Comparison of ENCODE assay signal across 16 mouse cellular contexts in genomic region chr5:113121591-113121875, GRCm38 (mm10). TPM values are rescaled to one million over a fixed set of nuclear protein-coding genes. Genes with fewer than 3 reads are reported as not detected.
DNase-seq lines count a peak whose midpoint lies in the region; ATAC-seq lines count a peak whose summit lies in the region.
"Had no signal": no experiment of that assay in that cellular context is flagged by ENCODE, and none has a peak within 500 bp of the region (broad histone marks: within the 10 kb centered on the region; RNA-seq: fewer than 3 reads in every experiment).

No protein-coding gene starts in this region.

- no peaks in the 10 kb centered on the region for H3K9me3 ChIP-seq in heart, embryonic 13.5 days
- no peaks in the 10 kb centered on the region for H3K9me3 ChIP-seq in lung, embryonic 15.5 days
- H3K9me3 ChIP-seq: forebrain, embryonic 12.5 days; midbrain, embryonic 12.5 days had no signal

- peak overlapping the region; percentile 12 for H3K9ac ChIP-seq in heart, embryonic 13.5 days
- H3K9ac ChIP-seq in lung, embryonic 15.5 days = no peak overlapping the region
- H3K9ac ChIP-seq: forebrain, embryonic 12.5 days; liver, embryonic 14.5 days; midbrain, embryonic 12.5 days had no signal

- H3K27me3 ChIP-seq in heart, embryonic 13.5 days (replicated peaks) = no peaks in the 10 kb centered on the region
- no peaks in the 10 kb centered on the region for H3K27me3 ChIP-seq in lung, embryonic 15.5 days
- H3K27me3 ChIP-seq: forebrain, embryonic 12.5 days; midbrain, embryonic 12.5 days had no signal

- H3K36me3 ChIP-seq in heart, embryonic 13.5 days = peaks cover 11% of the 10 kb centered on the region; the same call in 1 of the 2 replicates
- no peaks in the 10 kb centered on the region for H3K36me3 ChIP-seq in lung, embryonic 15.5 days
- H3K36me3 ChIP-seq in macrophage (ENCODE audit: inconsistent target) = no peaks in the 10 kb centered on the region
- H3K36me3 ChIP-seq: forebrain, embryonic 12.5 days; midbrain, embryonic 12.5 days had no signal

- peak overlapping the region; percentile 61 for H3K27ac ChIP-seq in heart, embryonic 13.5 days (replicated peaks)
- H3K27ac ChIP-seq in lung, embryonic 15.5 days = peak overlapping the region; percentile 82
- H3K27ac ChIP-seq in macrophage = peak overlapping the region; percentile 60
- H3K27ac ChIP-seq: liver, embryonic 14.5 days; midbrain, embryonic 12.5 days had no signal

- peaks cover 82% of the 10 kb centered on the region for H3K4me1 ChIP-seq in heart, embryonic 13.5 days
- peaks cover 44% of the 10 kb centered on the region for H3K4me1 ChIP-seq in lung, embryonic 15.5 days

- peaks cover 11% of the 10 kb centered on the region; the same call in 1 of the 2 replicates for H3K79me2 ChIP-seq in macrophage (ENCODE audit: inconsistent target)

- H3K4me3 ChIP-seq in heart, embryonic 13.5 days = no peak overlapping the region
- no peak overlapping the region for H3K4me3 ChIP-seq in lung, embryonic 15.5 days
- no peak overlapping the region for H3K4me3 ChIP-seq in macrophage (ENCODE audit: inconsistent target)
- H3K4me3 ChIP-seq: forebrain, embryonic 12.5 days; midbrain, embryonic 12.5 days had no signal

- DNase-seq in heart, adult 11 months = no peak
- DNase-seq in lung, postnatal 36 days = no peak
- DNase-seq in fat pad, adult 2 months (ENCODE audit: extremely low read depth, low read depth, low spot score) = peak; percentile 74
- DNase-seq in adrenal gland, adult (ENCODE audit: inconsistent age in 2 of 2, low spot score in 1 of 2) = no peak
- no peak for DNase-seq in ovary, postnatal 14 days (ENCODE audit: low spot score)
- DNase-seq: heart, adult 18-20 months; right cerebral cortex, postnatal 14 days had no signal

- no peak for ATAC-seq in heart, embryonic 13.5 days (ENCODE audit: extremely low read depth, insufficient number of reproducible peaks, low FRiP score, low TSS enrichment)
- ATAC-seq in lung, embryonic 15.5 days (ENCODE audit: borderline replicate concordance, extremely low read depth, low FRiP score, low TSS enrichment) = no peak

- 63% methylated on average over 6 of the region's 6 CpGs for WGBS in heart, embryonic 13.5 days
- 43% methylated on average over 6 of the region's 6 CpGs for WGBS in lung, embryonic 15.5 days
- 90% methylated on average over 6 of the region's 6 CpGs for WGBS in macrophage (ENCODE audit: missing documents)

- H3K4me2 ChIP-seq in heart, embryonic 13.5 days = no peak overlapping the region
- peak overlapping the region; percentile 4; the same call in 1 of the 2 replicates for H3K4me2 ChIP-seq in lung, embryonic 15.5 days
- H3K4me2 ChIP-seq: forebrain, embryonic 12.5 days; midbrain, embryonic 12.5 days had no signal

RNA-seq across cellular contexts. Expression of gene Crybb3, which starts 40.1 kb away (rescaled TPM):
- polyA plus RNA-seq in heart, embryonic 13.5 days (2015; fragmentation: Nextera tagmentation; extraction: Ambion mirVana) = 0.86 and 0.93 TPM in 2 replicates
- polyA plus RNA-seq in lung, embryonic 15.5 days (2015; fragmentation: Nextera tagmentation; extraction: Ambion mirVana) = 0.42 and 0.57 TPM in 2 replicates
- total RNA-seq in macrophage (2018; cell fraction: chromatin; rRNA removed) = 1 to 10 TPM in 1 of 26 experiments, not detected in 25; 3.9 TPM
- not detected for total RNA-seq in macrophage (2018; cell fraction: cytosol; rRNA removed)
- total RNA-seq in macrophage (2018; cell fraction: nucleus; rRNA removed) = 1 to 10 TPM in 1 of 26 experiments, under 1 TPM in 1, not detected in 24; 0.80 to 3.0 TPM
- not detected in 3 replicates for polyA plus RNA-seq in macrophage (2018)
- polyA plus RNA-seq: C2C12 had no signal

RNA-seq across cellular contexts. Expression of gene Crybb2, which starts 51.6 kb away (rescaled TPM):
- polyA plus RNA-seq in heart, embryonic 13.5 days (2015; fragmentation: Nextera tagmentation; extraction: Ambion mirVana) = not detected in 2 replicates
- polyA plus RNA-seq in lung, embryonic 15.5 days (2015; fragmentation: Nextera tagmentation; extraction: Ambion mirVana) = not detected in 2 replicates
- not detected for total RNA-seq in macrophage (2018; cell fraction: chromatin; rRNA removed)
- total RNA-seq in macrophage (2018; cell fraction: cytosol; rRNA removed) = not detected
- total RNA-seq in macrophage (2018; cell fraction: nucleus; rRNA removed) = not detected
- not detected in 3 replicates for polyA plus RNA-seq in macrophage (2018)
- total RNA-seq: heart, adult 18-20 months; layer of hippocampus, postnatal 14 days had no signal
- polyA plus RNA-seq: C2C12; forebrain, embryonic 12.5 days; liver, embryonic 14.5 days; midbrain, embryonic 12.5 days; neural tube, embryonic 14.5 days had no signal
